In genomic region chr11:26167609-26167971, GRCm38 (mm10) we compare ENCODE assay signal across 28 mouse cellular contexts. TPM values are rescaled to one million over a fixed set of nuclear protein-coding genes. Genes with fewer than 3 reads are reported as not detected.
"Had no signal": no experiment of that assay in that cellular context is flagged by ENCODE, and none has a peak within 500 bp of the region (broad histone marks: within the 10 kb centered on the region; RNA-seq: fewer than 3 reads in every experiment).

No protein-coding gene starts in this region.

- H3K4me2 ChIP-seq: heart, embryonic 11.5 days; heart, embryonic 13.5 days; heart, embryonic 15.5 days; hindbrain, embryonic 13.5 days; hindbrain, embryonic 15.5 days; kidney, embryonic 15.5 days; limb, embryonic 12.5 days; liver, embryonic 11.5 days; liver, embryonic 13.5 days had no signal

- H3K36me3 ChIP-seq: heart, embryonic 13.5 days; heart, embryonic 15.5 days; hindbrain, embryonic 13.5 days; hindbrain, embryonic 15.5 days; kidney, embryonic 15.5 days; limb, embryonic 10.5 days; limb, embryonic 12.5 days; liver, embryonic 13.5 days had no signal

- H3K4me3 ChIP-seq: heart, adult 2 months; heart, embryonic 13.5 days; heart, embryonic 15.5 days; hindbrain, embryonic 13.5 days; hindbrain, embryonic 15.5 days; kidney, embryonic 15.5 days; layer of hippocampus, adult 2 months; left cerebral cortex, adult 2 months; limb, embryonic 10.5 days; limb, embryonic 12.5 days; liver, embryonic 13.5 days had no signal

- ATAC-seq: hindbrain, postnatal 0 days had no signal

- H3K9ac ChIP-seq: heart, embryonic 13.5 days; heart, embryonic 15.5 days; hindbrain, embryonic 13.5 days; hindbrain, embryonic 15.5 days; kidney, embryonic 15.5 days; limb, embryonic 12.5 days; liver, embryonic 13.5 days had no signal

- H3K9me3 ChIP-seq: heart, embryonic 13.5 days; heart, embryonic 15.5 days; hindbrain, embryonic 13.5 days; hindbrain, embryonic 15.5 days; kidney, embryonic 15.5 days; limb, embryonic 10.5 days; limb, embryonic 12.5 days; liver, embryonic 13.5 days had no signal

- H3K27ac ChIP-seq: heart, adult 2 months; heart, embryonic 13.5 days; heart, embryonic 15.5 days; hindbrain, embryonic 13.5 days; hindbrain, embryonic 15.5 days; hindbrain, postnatal 0 days; kidney, embryonic 15.5 days; kidney, postnatal 0 days; layer of hippocampus, adult 2 months; left cerebral cortex, adult 2 months; limb, embryonic 10.5 days; limb, embryonic 12.5 days; liver, embryonic 13.5 days had no signal

- H3K27me3 ChIP-seq: heart, embryonic 13.5 days; heart, embryonic 15.5 days; hindbrain, embryonic 13.5 days; hindbrain, embryonic 15.5 days; kidney, embryonic 15.5 days; limb, embryonic 12.5 days; liver, embryonic 13.5 days had no signal

- H3K4me1 ChIP-seq: heart, embryonic 13.5 days; heart, embryonic 15.5 days; hindbrain, embryonic 13.5 days; hindbrain, embryonic 15.5 days; kidney, embryonic 15.5 days; limb, embryonic 10.5 days; limb, embryonic 12.5 days; liver, embryonic 13.5 days had no signal

- DNase-seq: gastrocnemius, postnatal 14 days; gastrocnemius, postnatal 36 days; heart, adult 11 months; heart, adult 2 months; heart, postnatal 14 days; heart, postnatal 36 days; kidney, adult 18-20 months; kidney, adult 8-10 months; kidney, postnatal 14 days; kidney, postnatal 36 days; liver; liver, embryonic 13.5 days had no signal

RNA-seq across cellular contexts. Expression of gene 5730522E02Rik, which starts 43.0 kb away (rescaled TPM):
- total RNA-seq: gastrocnemius, adult 18-20 months; gastrocnemius, adult 8-10 months; gastrocnemius, postnatal 14 days; gastrocnemius, postnatal 36 days; heart, adult 2 months; heart, postnatal 36 days; hematopoietic stem cell, adult 5-6 weeks had no signal
- polyA plus RNA-seq: heart, adult 2 months had no signal
